Mouse (Mus musculus) urinary bladder, adult 18-20 months (tissue): ENCODE measurements around the gene Kansl1.

Source experiments
- DNase-seq, 2 experiments: peaks; one replicate each; pipeline ENCODE4 v3.0.0; 2022; ENCODE audit warnings: low spot score in 2 of 2, mixed read lengths in 2 of 2

Kansl1 gene

DNA sequence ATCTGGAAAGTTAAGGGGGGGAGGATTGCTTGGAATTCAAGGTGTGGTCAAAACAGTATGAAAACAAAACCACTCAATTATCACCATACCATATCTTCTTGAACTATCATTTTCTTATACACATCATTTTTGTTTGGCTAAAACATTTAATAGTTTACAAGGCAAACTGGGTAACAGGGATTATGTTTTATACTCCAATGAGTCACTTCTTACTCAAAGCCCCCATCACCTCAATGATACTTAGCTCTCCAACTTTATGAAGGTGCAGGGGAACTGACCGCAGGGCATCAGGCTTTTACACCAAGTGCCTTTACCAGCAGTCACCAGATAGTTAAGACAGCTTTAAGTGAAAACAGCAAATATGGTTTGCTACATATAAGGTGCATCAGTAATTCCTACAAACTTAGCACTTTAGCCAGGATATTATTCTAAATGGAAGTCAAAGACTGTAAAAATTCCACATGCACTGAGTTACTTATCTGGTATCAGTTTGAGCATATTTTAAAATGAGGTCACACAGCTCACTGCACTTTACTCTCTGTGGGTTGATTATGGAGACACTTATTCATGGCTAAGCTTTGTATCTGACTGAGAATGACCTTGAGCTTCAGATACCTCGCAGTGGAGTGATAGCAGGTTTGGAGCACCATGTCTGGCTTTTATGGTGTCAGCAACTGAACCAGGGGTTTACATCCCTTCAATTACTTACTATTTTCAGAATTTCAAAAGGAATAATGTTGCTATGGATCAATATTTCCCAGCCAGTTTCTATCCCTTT is 104.6 kb downstream of the Kansl1 start:
- no peak for DNase-seq

DNA sequence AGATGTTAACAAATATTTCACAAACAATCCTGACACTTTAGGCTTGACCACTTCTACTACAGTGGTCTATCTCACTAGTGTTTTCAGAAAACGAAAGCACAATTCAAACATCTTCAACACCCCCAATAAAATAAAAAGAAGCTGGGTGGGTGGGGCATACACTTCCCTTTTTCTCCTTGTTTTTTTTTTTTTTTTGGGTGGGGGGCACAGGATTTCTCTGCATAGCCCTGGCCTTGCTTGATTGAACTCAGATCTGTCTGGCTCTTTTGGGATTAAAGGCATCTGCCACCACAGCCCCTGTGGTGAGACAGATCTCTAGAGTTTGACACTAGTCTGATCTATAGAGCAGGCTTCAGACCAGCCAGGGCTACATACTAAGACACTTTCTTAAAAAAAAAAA is 106.0 kb downstream of the Kansl1 start:
- no peak for DNase-seq

DNA sequence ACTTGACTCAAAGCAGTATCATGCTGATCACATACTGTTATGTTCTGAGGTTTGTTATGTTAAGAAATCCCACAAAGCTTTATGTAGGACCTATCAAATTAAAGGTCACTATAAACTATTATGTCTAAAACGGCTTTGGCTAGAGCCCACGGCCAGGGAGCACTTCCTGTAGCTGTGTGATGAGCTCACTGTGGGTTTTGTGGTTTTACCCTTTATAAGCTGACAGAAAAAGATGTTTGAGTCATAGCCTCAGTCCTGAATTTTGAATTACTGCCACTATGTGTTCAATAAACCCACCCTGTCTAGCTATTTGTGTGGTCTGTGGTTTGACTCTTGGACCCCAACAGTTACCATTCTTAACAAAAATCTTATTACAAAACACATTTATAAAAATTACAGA is 106.9 kb downstream of the Kansl1 start:
- no peak for DNase-seq

GRCm38 (mm10) chr11:104346931-104347330 is 121.7 kb downstream of the Kansl1 start:
- no peak for DNase-seq

DNA sequence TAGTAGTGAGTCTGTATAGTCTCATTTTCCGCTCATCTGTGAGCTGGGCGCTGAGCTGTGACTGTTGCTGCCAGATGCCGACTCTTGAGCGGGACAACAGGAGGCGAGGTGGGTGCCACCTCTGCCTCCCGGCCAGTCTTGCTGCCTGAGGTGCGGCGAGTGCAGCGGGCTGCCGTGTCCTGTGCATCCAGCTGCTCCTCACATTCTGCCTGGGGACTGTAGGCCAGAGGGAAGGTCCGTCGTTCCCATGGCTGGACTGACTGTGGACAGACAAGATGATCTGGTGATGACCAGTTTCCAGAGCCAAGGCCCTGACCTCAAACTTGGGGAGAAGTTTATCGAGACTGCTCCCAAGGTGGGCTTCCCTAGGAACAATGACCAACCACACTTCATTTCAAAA is 133.7 kb downstream of the Kansl1 start:
- DNase-seq: no peak

GRCm38 (mm10) chr11:104334115-104334514 is 134.5 kb downstream of the Kansl1 start:
- DNase-seq: no peak

DNA sequence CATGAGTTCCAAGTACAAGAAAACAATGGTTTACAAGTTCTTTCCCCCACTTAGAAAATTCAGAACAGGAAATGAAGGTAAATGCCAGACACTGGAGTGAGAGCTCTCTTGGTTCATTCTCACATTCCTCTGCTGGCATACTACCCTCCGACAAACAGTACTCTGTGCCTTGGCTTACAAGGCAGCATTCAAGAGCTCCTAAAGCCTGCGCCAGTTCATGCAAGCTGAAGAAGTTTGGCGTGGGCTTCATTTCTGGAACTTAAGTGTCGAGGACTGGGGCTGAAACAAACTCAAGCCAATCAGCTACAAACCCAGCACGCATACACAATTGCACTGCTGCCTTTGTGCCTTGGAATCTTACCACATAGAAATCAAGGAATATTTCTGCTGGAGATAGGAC is 136.6 kb downstream of the Kansl1 start:
- no peak for DNase-seq

DNA sequence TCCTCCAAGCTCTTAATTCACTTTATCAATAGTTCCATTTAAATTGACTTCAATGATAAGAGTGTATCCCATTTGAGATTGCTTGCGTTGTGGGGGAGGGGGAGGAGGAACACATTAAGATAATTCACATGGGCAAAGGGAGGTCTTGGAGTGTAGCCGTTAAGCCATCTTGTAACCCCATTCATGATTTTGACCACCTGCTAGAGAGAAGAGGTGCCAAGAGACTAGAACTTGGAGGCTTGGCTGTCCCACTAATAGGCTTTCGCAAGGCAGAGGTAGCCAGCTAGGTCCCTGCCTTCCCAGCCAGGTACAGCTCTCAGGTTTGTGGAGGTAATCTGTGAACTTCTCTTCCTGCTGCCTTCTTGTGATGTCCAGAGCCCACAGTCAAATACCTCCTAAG is 137.5 kb downstream of the Kansl1 start:
- no peak for DNase-seq

- DNase-seq: no peak
Observed at GRCm38 (mm10) chr11:104330151-104330550, 138.5 kb downstream of the Kansl1 start.

GRCm38 (mm10) chr11:104329185-104329926 is 139.3 kb downstream of the Kansl1 start:
- no peak for DNase-seq

- DNase-seq: no peak
Observed at GRCm38 (mm10) chr11:104327946-104328345, 140.7 kb downstream of the Kansl1 start.

DNA sequence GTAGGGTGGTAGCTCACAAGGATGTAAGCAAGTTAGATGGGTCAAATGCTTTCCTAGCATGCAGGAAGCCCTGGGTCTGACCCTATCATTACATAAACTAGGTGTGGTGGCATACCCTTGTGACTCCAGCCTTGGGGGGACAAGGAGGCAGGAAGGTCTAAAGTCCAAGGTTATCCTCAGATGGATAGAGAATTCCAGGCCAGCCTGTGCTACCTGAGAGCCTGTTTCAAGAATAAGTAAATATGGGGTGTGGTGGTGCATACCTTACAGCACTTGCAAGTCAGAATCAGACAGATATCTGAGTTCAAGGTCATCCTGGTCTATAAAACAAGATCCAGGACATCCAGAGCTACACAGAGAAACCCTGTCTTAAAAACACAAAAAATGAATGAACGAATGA is 141.2 kb downstream of the Kansl1 start:
- no peak for DNase-seq

DNA sequence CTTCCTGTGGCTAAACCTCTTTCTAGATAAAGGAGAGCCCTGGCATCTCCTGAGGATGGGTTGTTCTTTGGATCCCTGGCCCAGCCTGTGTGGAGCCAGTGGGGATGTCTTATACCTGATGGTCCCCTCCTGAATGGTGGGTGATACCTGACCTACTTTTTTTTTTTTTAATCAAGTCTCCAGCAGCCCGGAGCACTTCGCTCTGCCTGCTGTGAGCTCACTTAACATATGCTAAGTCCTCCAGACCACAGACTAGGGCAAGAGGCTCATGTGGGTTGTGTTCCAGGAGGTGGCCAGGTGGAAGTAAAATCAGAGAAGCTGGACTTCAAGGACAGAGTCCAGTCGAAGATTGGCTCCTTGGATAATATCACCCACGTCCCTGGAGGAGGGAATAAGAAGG is 146.5 kb downstream of the Kansl1 start:
- DNase-seq: no peak

GRCm38 (mm10) chr11:104320511-104320910 is 148.2 kb downstream of the Kansl1 start:
- no peak for DNase-seq

DNA sequence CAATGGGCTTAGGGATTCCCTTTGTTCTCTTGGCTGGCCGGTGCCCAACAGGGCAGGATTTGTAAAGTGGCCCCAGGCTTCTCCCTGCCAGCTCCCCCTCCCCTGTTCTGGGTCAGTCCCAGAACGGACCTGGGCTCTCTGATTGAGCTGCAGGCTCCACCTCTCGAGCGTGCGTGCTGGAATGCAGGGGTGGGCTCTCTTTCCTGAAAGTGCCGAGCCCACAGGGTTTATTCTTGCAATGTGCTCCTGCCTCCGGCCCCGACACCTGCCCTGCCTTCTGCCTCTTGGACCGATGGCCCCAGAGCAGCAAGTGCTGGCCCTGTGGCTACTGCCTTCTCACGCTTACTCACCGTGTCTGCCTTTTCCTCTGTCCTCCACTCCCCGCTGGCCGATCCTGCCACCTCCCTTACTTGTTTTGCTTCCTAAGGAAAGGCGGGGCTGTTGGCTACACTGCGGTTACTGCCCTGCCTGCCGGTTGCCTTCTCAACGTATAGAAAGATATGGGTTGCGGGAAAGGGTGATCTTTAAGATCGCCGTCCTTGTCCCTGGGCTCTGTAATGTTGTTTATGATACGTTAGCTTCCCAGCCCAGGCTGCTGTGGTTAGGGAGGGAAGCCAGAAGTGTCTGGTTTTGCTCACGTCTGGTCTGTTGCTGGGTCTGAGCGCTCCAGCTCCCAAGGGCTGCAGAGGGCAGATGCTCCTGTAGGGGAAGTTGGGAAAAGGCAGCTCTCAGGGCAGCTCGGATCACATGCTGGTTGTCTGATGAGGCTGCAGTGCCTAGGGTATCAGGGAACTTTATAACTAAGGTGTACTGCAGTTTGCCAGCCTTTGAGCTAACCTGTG is 149.5 kb downstream of the Kansl1 start:
- peak; percentile 44 to 45 for DNase-seq

DNA sequence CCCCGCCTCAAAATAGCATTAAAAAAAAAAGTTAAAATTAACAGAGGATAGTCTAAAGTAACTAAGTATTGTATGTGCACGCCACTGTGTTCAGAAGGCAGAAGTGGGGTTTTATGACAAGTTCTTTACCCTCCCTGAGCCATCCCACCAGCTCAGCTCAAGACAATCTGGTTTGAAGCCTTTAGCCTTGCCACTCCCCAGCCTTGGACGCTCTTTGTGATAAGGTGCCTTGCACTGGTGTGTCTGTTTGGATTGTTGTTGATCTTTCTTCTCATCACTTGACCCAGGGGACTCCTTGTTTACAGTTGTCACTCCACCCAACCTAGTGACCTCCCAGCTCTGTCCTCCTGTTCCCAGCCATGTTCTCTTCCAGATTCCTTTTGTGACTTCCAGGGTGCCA is 151.0 kb downstream of the Kansl1 start:
- DNase-seq: no peak

- peak; percentile 21 to 52 for DNase-seq
Observed at GRCm38 (mm10) chr11:104316685-104317400, 151.8 kb downstream of the Kansl1 start.

DNA sequence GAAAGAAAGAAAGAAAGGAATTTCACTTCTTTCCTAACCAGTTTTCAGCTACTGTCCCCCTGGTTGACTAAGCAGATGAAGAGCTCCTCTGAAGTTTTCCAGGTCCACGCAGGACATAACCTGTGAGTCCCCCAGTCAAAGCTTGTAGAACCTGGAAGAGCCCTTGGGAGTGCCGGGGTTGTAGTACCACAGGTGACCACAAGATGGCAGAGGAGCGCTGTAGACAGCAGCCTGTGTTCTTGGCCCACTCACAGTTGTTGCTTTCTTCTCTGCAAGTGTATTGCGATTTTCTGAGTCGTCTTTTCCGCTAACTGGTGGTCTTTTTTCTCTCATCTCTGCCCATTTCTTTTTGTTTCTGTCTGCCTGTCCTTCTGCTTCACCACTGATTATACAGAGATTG is 153.0 kb downstream of the Kansl1 start:
- DNase-seq: peak; percentile 39 to 62

DNA sequence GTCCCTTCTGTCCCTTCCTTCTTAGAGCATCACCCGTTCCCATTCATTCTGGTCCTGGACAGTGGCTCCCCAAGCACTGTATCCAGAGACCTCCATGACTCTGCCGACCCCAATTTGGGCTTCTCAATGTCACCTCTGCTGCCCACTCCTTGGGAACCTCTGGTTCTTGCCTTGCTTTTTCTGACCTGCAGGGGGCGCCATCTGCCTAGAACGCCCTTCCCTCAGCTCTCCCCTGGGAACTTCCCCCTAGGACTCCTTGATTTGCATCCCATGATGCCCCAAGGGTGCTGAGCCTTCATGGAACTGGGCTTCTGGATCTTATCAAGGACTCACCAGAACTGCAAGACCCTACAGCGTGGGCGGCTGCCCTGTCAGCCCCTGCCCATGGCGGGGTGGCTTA is 157.0 kb downstream of the Kansl1 start:
- no peak for DNase-seq

GRCm38 (mm10) chr11:104310226-104310887 is 158.3 kb downstream of the Kansl1 start:
- no peak for DNase-seq
